Mouse (Mus musculus) retina, adult 2 months (tissue): Measurements from ENCODE around the gene Aurka.

Source experiments
- DNase-seq: peaks from one replicate; pipeline ENCODE4 v3.0.0-alpha.2; 2012; ENCODE audit warnings: low read depth, low spot score

Gene Aurka

GRCm38 (mm10) chr2:172370411-172371223, at the start of gene Aurka, which contains the start of gene Cstf1:
Gene Aurka (minus strand): TSS chr2:172370535.
Gene Cstf1 (plus strand): TSS chr2:172370681.
- peak; percentile 87 for DNase-seq

GRCm38 (mm10) chr2:172418208-172418607, 47.9 kb upstream of the Aurka start:
- no peak for DNase-seq

- no peak for DNase-seq
Observed at GRCm38 (mm10) chr2:172416876-172417275, 46.5 kb upstream of the Aurka start.

- DNase-seq, result no peak
Observed at GRCm38 (mm10) chr2:172416218-172416617, 45.9 kb upstream of the Aurka start.

GRCm38 (mm10) chr2:172413894-172414293, 43.6 kb upstream of the Aurka start:
- DNase-seq, result no peak

GRCm38 (mm10) chr2:172413273-172413672, 42.9 kb upstream of the Aurka start:
- no peak for DNase-seq

- no peak for DNase-seq
Observed at GRCm38 (mm10) chr2:172412454-172412853, 42.1 kb upstream of the Aurka start.

- no peak for DNase-seq
Observed at GRCm38 (mm10) chr2:172411091-172411490, 40.8 kb upstream of the Aurka start.

- no peak for DNase-seq
Observed at GRCm38 (mm10) chr2:172410686-172411085, 40.4 kb upstream of the Aurka start.

- DNase-seq, result no peak
Observed at GRCm38 (mm10) chr2:172407499-172407898, 37.2 kb upstream of the Aurka start.

GRCm38 (mm10) chr2:172406173-172406572, 35.8 kb upstream of the Aurka start:
- DNase-seq, result no peak

GRCm38 (mm10) chr2:172405011-172405410, 34.7 kb upstream of the Aurka start:
- no peak for DNase-seq

- no peak for DNase-seq
Observed at GRCm38 (mm10) chr2:172404239-172404638, 33.9 kb upstream of the Aurka start.

GRCm38 (mm10) chr2:172401116-172401825, 30.9 kb upstream of the Aurka start:
- no peak for DNase-seq

GRCm38 (mm10) chr2:172399901-172400300, 29.6 kb upstream of the Aurka start:
- no peak for DNase-seq

- DNase-seq, result no peak
Observed at GRCm38 (mm10) chr2:172395961-172396360, 25.6 kb upstream of the Aurka start.

GRCm38 (mm10) chr2:172394671-172395070, 24.3 kb upstream of the Aurka start:
- DNase-seq, result no peak

GRCm38 (mm10) chr2:172394052-172394392, 23.7 kb upstream of the Aurka start:
- DNase-seq, result no peak

- no peak for DNase-seq
Observed at GRCm38 (mm10) chr2:172393391-172394051, 23.2 kb upstream of the Aurka start, which contains the start of gene Cass4. Gene Cass4 (plus strand): TSS chr2:172393794.

- no peak for DNase-seq
Observed at GRCm38 (mm10) chr2:172392041-172392521, 21.7 kb upstream of the Aurka start.

- no peak for DNase-seq
Observed at GRCm38 (mm10) chr2:172390341-172390740, 20.0 kb upstream of the Aurka start.

GRCm38 (mm10) chr2:172384715-172385114, 14.4 kb upstream of the Aurka start:
- DNase-seq, result no peak
